Mouse (Mus musculus) adrenal gland, adult 18-20 months (tissue): ENCODE measurements at regions not wholly inside any gene's neighbourhood (a gene's known extent, or its start where the extent isn't known, plus 50 kb on each side); places are given as distances from the start of the nearest gene placed in this dataset.

Experiments
- DNase-seq, 2 experiments: peaks; one replicate each; pipeline ENCODE4 v3.0.0; 2021 to 2022; ENCODE audit warnings: low spot score in 2 of 2

GRCm38 (mm10) chr15:72101730-72102129, 1732.6 kb upstream of the Gm6569 start:
- DNase-seq: no peak

- no peak for DNase-seq
These were observed 1728.4 kb upstream of the Gm6569 start for GRCm38 (mm10) chr15:72105830-72106413.

GRCm38 (mm10) chr15:72110520-72110919, 1723.8 kb upstream of the Gm6569 start:
- no peak for DNase-seq

GRCm38 (mm10) chr15:72116772-72117171, 1717.6 kb upstream of the Gm6569 start:
- no peak for DNase-seq

GRCm38 (mm10) chr15:72134226-72134625, 1700.1 kb upstream of the Gm6569 start:
- DNase-seq: no peak

GRCm38 (mm10) chr15:72135992-72136617, 1698.3 kb upstream of the Gm6569 start:
- DNase-seq: no peak

GRCm38 (mm10) chr15:72140122-72140521, 1694.2 kb upstream of the Gm6569 start:
- no peak for DNase-seq

GRCm38 (mm10) chr15:72150581-72150980, 1683.8 kb upstream of the Gm6569 start:
- DNase-seq: no peak

GRCm38 (mm10) chr15:72158505-72158904, 1675.9 kb upstream of the Gm6569 start:
- no peak for DNase-seq

GRCm38 (mm10) chr15:72200861-72201260, 1633.5 kb upstream of the Gm6569 start:
- peak in 1 of 2 experiments; percentile 21 for DNase-seq

- no peak for DNase-seq
These were observed 1632.6 kb upstream of the Gm6569 start for GRCm38 (mm10) chr15:72201791-72202190.

- no peak for DNase-seq
These were observed 1629.0 kb upstream of the Gm6569 start for GRCm38 (mm10) chr15:72205240-72205799.

GRCm38 (mm10) chr15:72205950-72206349, 1628.4 kb upstream of the Gm6569 start:
- peak; percentile 78 to 81 for DNase-seq

- no peak for DNase-seq
These were observed 1626.8 kb upstream of the Gm6569 start for GRCm38 (mm10) chr15:72207589-72207988.

- DNase-seq: peak; percentile 20 to 25
These were observed 1626.3 kb upstream of the Gm6569 start for GRCm38 (mm10) chr15:72208076-72208475.

- DNase-seq: no peak
These were observed 1625.4 kb upstream of the Gm6569 start for GRCm38 (mm10) chr15:72208973-72209372.

- DNase-seq: no peak
These were observed 1616.6 kb upstream of the Gm6569 start for GRCm38 (mm10) chr15:72217731-72218130.

GRCm38 (mm10) chr15:72219985-72220384, 1614.4 kb upstream of the Gm6569 start:
- DNase-seq: no peak

GRCm38 (mm10) chr15:72220786-72221185, 1613.6 kb upstream of the Gm6569 start:
- DNase-seq: no peak

GRCm38 (mm10) chr15:72232355-72232754, 1602.0 kb upstream of the Gm6569 start:
- no peak for DNase-seq

GRCm38 (mm10) chr15:72264619-72265018, 1569.7 kb upstream of the Gm6569 start:
- no peak for DNase-seq

- DNase-seq: no peak
These were observed 1550.5 kb upstream of the Gm6569 start for GRCm38 (mm10) chr15:72283846-72284245.

- DNase-seq: no peak
These were observed 1537.7 kb upstream of the Gm6569 start for GRCm38 (mm10) chr15:72296648-72297047.
